Mouse (Mus musculus) limb, embryonic 10.5 days (tissue): Measurements from ENCODE around the gene Rhof. TPM values are rescaled to one million over a fixed set of nuclear protein-coding genes. Genes with fewer than 3 reads are reported as not detected.

Experiments used
- DNase-seq: peaks from one replicate; pipeline ENCODE4 v3.0.0-alpha.2; 2017; ENCODE audit warnings: low spot score
- H3K27ac ChIP-seq: fragments of 300-500 bp; sonication (generic); 2 replicates; pipeline ENCODE4 v1.5.1; 2016; ENCODE audit warnings: mild to moderate bottlenecking
- H3K27me3 ChIP-seq: fragments of 300-500 bp; sonication (generic); 2 replicates; pipeline ENCODE4 v1.6.1; 2016; ENCODE audit warnings: low read depth, mild to moderate bottlenecking; ENCODE audit not compliant: poor library complexity, severe bottlenecking
- H3K36me3 ChIP-seq: fragments of 300-500 bp; sonication (generic); 2 replicates; pipeline ENCODE4 v1.6.1; 2016; ENCODE audit warnings: mild to moderate bottlenecking, moderate library complexity
- H3K4me1 ChIP-seq: fragments of 300-500 bp; sonication (generic); 2 replicates; pipeline ENCODE4 v1.6.1; 2016
- H3K4me3 ChIP-seq: fragments of 300-500 bp; sonication (generic); 2 replicates; pipeline ENCODE4 v1.5.1; 2016; ENCODE audit warnings: mild to moderate bottlenecking, moderate library complexity
- H3K9me3 ChIP-seq: fragments of 300-500 bp; sonication (generic); replicated peaks from 2 replicates; pipeline ENCODE4 v1.6.1; 2016; ENCODE audit warnings: mild to moderate bottlenecking
- WGBS: fragments of 180-500 bp; shearing (Covaris S2); methylation state at CpG from one replicate; pipeline ENCODE4 v1.1.7; 2016; 5-methylcytosine and 5-hydroxymethylcytosine counted together
- polyA plus RNA-seq: library from polyadenylated mRNA; unstranded; fragments of >200 nt; fragmentation: Nextera tagmentation; extraction: Ambion mirVana; gene quantifications from 2 replicates; pipeline ENCODE4 v1.2.1, GENCODE M21; 2016

Rhof gene
- polyA plus RNA-seq, 1 experiment from 2014 or later, result 2.0 TPM

- no peaks in the 10 kb centered on the region for H3K9me3 ChIP-seq
- no peaks in the 10 kb centered on the region for H3K27me3 ChIP-seq
- 85% methylated on average over 13 of the region's 13 CpGs for WGBS
- peaks cover 20% of the 10 kb centered on the region for H3K4me1 ChIP-seq
- no peak overlapping the region for H3K4me3 ChIP-seq
- DNase-seq, result no peak
- no peak overlapping the region for H3K27ac ChIP-seq
- no peaks in the 10 kb centered on the region for H3K36me3 ChIP-seq
Observed at GRCm38 (mm10) chr5:123110296-123110721, 22.2 kb downstream of the Rhof start.

GRCm38 (mm10) chr5:123109452-123110203 lies 22.9 kb downstream of the Rhof start:
- no peaks in the 10 kb centered on the region for H3K9me3 ChIP-seq
- H3K27me3 ChIP-seq, result no peaks in the 10 kb centered on the region
- H3K36me3 ChIP-seq, result no peaks in the 10 kb centered on the region
- no peak for DNase-seq
- H3K4me3 ChIP-seq, result 0 out of 2 replicates have a peak overlapping the region, but pooled peaks have one; percentile 13
- WGBS, result 38% methylated on average over 13 of the region's 13 CpGs
- no peak overlapping the region for H3K27ac ChIP-seq
- peaks cover 20% of the 10 kb centered on the region for H3K4me1 ChIP-seq

DNA sequence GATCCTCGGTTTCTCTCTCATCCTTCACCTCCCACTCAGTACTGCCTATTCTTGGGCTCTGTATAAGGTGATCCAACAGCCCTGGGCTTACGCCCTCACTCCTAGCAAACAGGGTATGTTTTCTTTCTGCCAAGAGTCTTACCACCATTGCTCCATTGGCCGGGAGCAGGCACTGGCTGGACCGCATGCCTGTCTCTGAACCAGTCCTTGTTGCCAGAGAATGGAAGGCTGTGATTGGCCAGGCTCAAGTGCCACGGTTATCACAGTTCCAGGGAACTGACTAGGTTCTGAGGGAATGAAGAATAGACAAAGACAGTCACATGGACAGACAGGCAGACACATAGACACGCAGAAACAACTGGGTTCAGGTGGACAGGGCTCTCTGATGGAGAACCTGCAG lies 27.7 kb downstream of the Rhof start:
- Histone ChIP-seq H3K36me3 (0 out of 2 replicates have a peak, but pooled peaks cover 2% of the 10 kb centered on the region), H3K27ac (no peak overlapping the region), H3K4me3 (no peak overlapping the region), H3K9me3 (no peaks in the 10 kb centered on the region), H3K27me3 (no peaks in the 10 kb centered on the region), H3K4me1 (peaks cover 21% of the 10 kb centered on the region; the same call in 1 of the 2 replicates)
- no peak for DNase-seq
- 84% methylated on average over 6 of the region's 6 CpGs for WGBS

DNA sequence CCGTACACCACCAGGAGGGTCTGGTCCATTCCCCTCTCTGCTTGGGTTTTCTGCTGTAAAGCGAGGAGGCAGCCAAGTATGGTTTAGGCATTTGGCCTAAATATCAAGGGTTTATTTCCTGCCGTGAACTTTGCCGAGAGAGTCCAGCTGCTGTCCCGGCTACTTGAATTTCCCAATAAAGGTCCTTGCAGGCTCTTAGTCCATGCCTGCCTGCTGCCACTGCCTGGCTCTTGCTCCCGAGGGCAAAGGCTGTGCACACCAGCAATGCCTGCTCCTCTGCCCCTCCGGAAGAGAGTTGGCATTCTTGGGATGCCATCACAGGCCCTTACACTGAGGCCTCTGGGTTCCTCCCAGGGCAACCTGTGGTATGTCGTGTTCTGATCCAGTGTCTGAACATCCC lies 28.9 kb downstream of the Rhof start:
- Histone ChIP-seq H3K4me1 (0 out of 2 replicates have a peak, but pooled peaks cover 10% of the 10 kb centered on the region), H3K27me3 (no peaks in the 10 kb centered on the region), H3K36me3 (peaks cover 7% of the 10 kb centered on the region; the same call in 1 of the 2 replicates), H3K4me3 (no peak overlapping the region), H3K9me3 (no peaks in the 10 kb centered on the region), H3K27ac (0 out of 2 replicates have a peak overlapping the region, but pooled peaks have one; percentile 32)
- DNase-seq, result no peak
- WGBS, result 86% methylated on average over 8 of the region's 8 CpGs

GRCm38 (mm10) chr5:123102376-123102775 lies 30.1 kb downstream of the Rhof start:
- WGBS, result 58% methylated on average over 7 of the region's 7 CpGs
- 0 out of 2 replicates have a peak, but pooled peaks cover 10% of the 10 kb centered on the region for H3K4me1 ChIP-seq
- H3K36me3 ChIP-seq, result peaks cover 10% of the 10 kb centered on the region; the same call in 1 of the 2 replicates
- no peaks in the 10 kb centered on the region for H3K27me3 ChIP-seq
- no peak for DNase-seq
- no peak overlapping the region for H3K4me3 ChIP-seq
- H3K27ac ChIP-seq, result no peak overlapping the region; the same call in 1 of the 2 replicates
- H3K9me3 ChIP-seq, result no peaks in the 10 kb centered on the region

DNA sequence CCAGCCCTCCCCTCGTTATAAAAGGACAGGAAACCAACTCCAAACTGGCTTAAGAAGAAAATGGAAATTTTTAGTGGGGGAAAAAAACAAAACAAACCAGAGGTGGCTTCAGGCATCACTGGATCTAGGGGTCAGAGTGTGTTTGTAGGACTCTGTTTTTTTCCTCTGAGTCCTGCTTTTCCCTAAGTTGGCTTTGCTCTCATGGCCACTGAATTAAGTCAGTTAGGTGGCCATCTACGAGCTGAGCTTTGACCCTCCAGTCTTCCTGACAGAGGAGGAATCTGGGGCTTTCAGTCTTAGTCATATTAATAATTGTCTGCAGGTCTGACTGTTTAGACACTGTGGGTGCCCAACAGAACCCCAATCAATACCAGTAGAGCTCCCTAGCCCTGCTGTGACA lies 34.0 kb downstream of the Rhof start:
- Histone ChIP-seq H3K9me3 (no peaks in the 10 kb centered on the region), H3K36me3 (peaks cover 10% of the 10 kb centered on the region; the same call in 1 of the 2 replicates), H3K4me3 (no peak overlapping the region), H3K4me1 (0 out of 2 replicates have a peak, but pooled peaks cover 12% of the 10 kb centered on the region), H3K27ac (no peak overlapping the region), H3K27me3 (no peaks in the 10 kb centered on the region)
- no peak for DNase-seq
- 70% methylated on average over 2 of the region's 2 CpGs for WGBS

- Histone ChIP-seq H3K9me3 (no peaks in the 10 kb centered on the region), H3K4me3 (no peak overlapping the region), H3K27ac (no peak overlapping the region), H3K27me3 (no peaks in the 10 kb centered on the region), H3K4me1 (0 out of 2 replicates have a peak, but pooled peaks cover 4% of the 10 kb centered on the region), H3K36me3 (peaks cover 10% of the 10 kb centered on the region; the same call in 1 of the 2 replicates)
- WGBS, result 94% methylated on average over 8 of the region's 8 CpGs
- DNase-seq, result no peak
Observed at GRCm38 (mm10) chr5:123096299-123096698, 36.2 kb downstream of the Rhof start.

DNA sequence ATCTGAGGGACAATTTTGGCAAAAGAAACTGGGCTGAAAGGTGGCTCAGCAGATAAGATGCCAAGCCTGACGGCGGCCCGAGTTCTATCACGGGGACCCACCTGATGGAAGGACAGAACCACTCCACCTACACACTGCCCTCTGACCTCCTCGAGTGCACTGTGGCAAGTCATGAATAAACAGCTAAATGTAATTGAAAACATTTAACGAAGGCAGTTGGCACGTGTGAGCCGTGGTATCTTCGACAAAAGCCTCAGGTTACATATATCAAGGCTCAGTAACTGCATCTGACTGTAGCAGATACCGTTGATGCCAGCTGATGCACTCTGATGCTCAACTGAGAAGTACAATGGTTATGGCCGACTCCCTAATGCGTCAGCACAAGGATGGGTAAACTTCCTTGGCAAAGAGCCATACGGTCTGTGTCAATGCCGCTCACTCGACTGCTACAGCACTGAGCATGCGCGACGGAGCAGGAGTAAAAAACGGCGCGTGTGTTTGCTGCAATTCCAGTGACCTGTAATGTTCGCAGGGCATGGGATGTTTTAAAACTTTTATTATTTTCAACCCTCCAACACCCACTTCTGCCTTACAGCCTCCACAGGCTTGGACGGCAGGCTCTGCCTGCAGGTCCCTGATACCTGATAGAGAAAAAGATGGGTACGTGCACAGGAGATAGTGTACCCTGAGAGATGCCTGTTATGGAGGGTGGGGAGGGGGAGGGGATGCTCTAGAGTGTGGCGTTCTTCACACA lies 38.1 kb downstream of the Rhof start:
- 89% methylated on average over 25 of the region's 25 CpGs for WGBS
- DNase-seq, result no peak
- Histone ChIP-seq H3K27me3 (no peaks in the 10 kb centered on the region), H3K9me3 (no peaks in the 10 kb centered on the region), H3K4me3 (no peak overlapping the region), H3K36me3 (peaks cover 6% of the 10 kb centered on the region; the same call in 1 of the 2 replicates), H3K4me1 (0 out of 2 replicates have a peak, but pooled peaks cover 4% of the 10 kb centered on the region), H3K27ac (peak overlapping the region; percentile 6; the same call in 1 of the 2 replicates)

- no peak overlapping the region for H3K4me3 ChIP-seq
- H3K27ac ChIP-seq, result no peak overlapping the region
- no peak for DNase-seq
- H3K4me1 ChIP-seq, result 0 out of 2 replicates have a peak, but pooled peaks cover 4% of the 10 kb centered on the region
- H3K27me3 ChIP-seq, result no peaks in the 10 kb centered on the region
- WGBS, result 85% methylated on average over 14 of the region's 14 CpGs
- H3K36me3 ChIP-seq, result peaks cover 1% of the 10 kb centered on the region; the same call in 1 of the 2 replicates
- H3K9me3 ChIP-seq, result no peaks in the 10 kb centered on the region
Observed at GRCm38 (mm10) chr5:123093077-123093633, 39.3 kb downstream of the Rhof start.

- Histone ChIP-seq H3K4me3 (no peak overlapping the region), H3K27me3 (no peaks in the 10 kb centered on the region), H3K36me3 (no peaks in the 10 kb centered on the region; the same call in 1 of the 2 replicates), H3K9me3 (no peaks in the 10 kb centered on the region), H3K27ac (no peak overlapping the region), H3K4me1 (0 out of 2 replicates have a peak, but pooled peaks cover 4% of the 10 kb centered on the region)
- WGBS, result 90% methylated on average over 10 of the region's 10 CpGs
- no peak for DNase-seq
Observed at GRCm38 (mm10) chr5:123090560-123091306, 41.8 kb downstream of the Rhof start.

- 0 out of 2 replicates have a peak, but pooled peaks cover under 1% of the 10 kb centered on the region for H3K4me1 ChIP-seq
- no peak for DNase-seq
- 94% methylated on average over 4 of the region's 4 CpGs for WGBS
- no peaks in the 10 kb centered on the region; the same call in 1 of the 2 replicates for H3K36me3 ChIP-seq
- no peaks in the 10 kb centered on the region for H3K9me3 ChIP-seq
- no peak overlapping the region for H3K4me3 ChIP-seq
- no peaks in the 10 kb centered on the region for H3K27me3 ChIP-seq
- no peak overlapping the region for H3K27ac ChIP-seq
Observed at GRCm38 (mm10) chr5:123088784-123089183, 43.7 kb downstream of the Rhof start.

GRCm38 (mm10) chr5:123086501-123086900 lies 46.0 kb downstream of the Rhof start:
- WGBS, result 78% methylated on average over 2 of the region's 2 CpGs
- DNase-seq, result no peak
- no peaks in the 10 kb centered on the region for H3K9me3 ChIP-seq
- H3K27me3 ChIP-seq, result no peaks in the 10 kb centered on the region
- H3K4me1 ChIP-seq, result 0 out of 2 replicates have a peak, but pooled peaks cover 4% of the 10 kb centered on the region
- H3K4me3 ChIP-seq, result no peak overlapping the region
- no peaks in the 10 kb centered on the region; the same call in 1 of the 2 replicates for H3K36me3 ChIP-seq
- H3K27ac ChIP-seq, result no peak overlapping the region
